In genomic region chr5:130320485-130320884, GRCm38 (mm10) we compare ENCODE assay signal across 8 mouse cellular contexts. TPM values are rescaled to one million over a fixed set of nuclear protein-coding genes. Genes with fewer than 3 reads are reported as not detected.
DNase-seq lines count a peak whose midpoint lies in the region; ATAC-seq and TF ChIP-seq lines count a peak whose summit lies in the region.

No protein-coding gene starts in this region.

- TF ChIP-seq CTCF in intestine, postnatal 0 days (IDR thresholded peaks at IDR 0.05; ENCODE audit: low read depth), result peak; percentile 58
- TF ChIP-seq CTCF in thymus, adult 2 months (IDR thresholded peaks at IDR 0.05; ENCODE audit: borderline replicate concordance, control insufficient read depth, extremely low read depth, insufficient read depth, low read length, poor library complexity), result no peak

- TF ChIP-seq POLR2A in thymus, adult 2 months (IDR thresholded peaks at IDR 0.05; ENCODE audit: control insufficient read depth, extremely low read depth, insufficient read depth, low read length, poor library complexity), result no peak

- WGBS in intestine, postnatal 0 days, result 73% methylated on average over 3 of the region's 3 CpGs
- 70% methylated on average over 3 of the region's 3 CpGs for WGBS in intestine, embryonic 16.5 days
- WGBS in limb, embryonic 10.5 days, result 88% methylated on average over 3 of the region's 3 CpGs
- 71% methylated on average over 3 of the region's 3 CpGs for WGBS in thymus, adult 2 months

- H3K9ac ChIP-seq in intestine, postnatal 0 days (ENCODE audit: low read depth, low read length), result no peak overlapping the region
- H3K9ac ChIP-seq in intestine, embryonic 16.5 days (ENCODE audit: low read depth, low read length), result no peak overlapping the region

- H3K4me3 ChIP-seq in intestine, postnatal 0 days (ENCODE audit: low read depth, low read length), result no peak overlapping the region
- H3K4me3 ChIP-seq in intestine, embryonic 16.5 days (ENCODE audit: low read length), result no peak overlapping the region
- H3K4me3 ChIP-seq in limb, embryonic 10.5 days, result no peak overlapping the region
- H3K4me3 ChIP-seq in thymus, adult 2 months (ENCODE audit: control insufficient read depth, insufficient read depth, low read length), result no peak overlapping the region

- ATAC-seq in intestine, postnatal 0 days, result no peak; the same call in 1 of the 2 replicates
- ATAC-seq in intestine, embryonic 16.5 days, result no peak

- H3K9me3 ChIP-seq in intestine, postnatal 0 days (ENCODE audit: control insufficient read depth), result 0 out of 2 replicates have a peak, but pooled peaks cover 4% of the 10 kb centered on the region
- no peaks in the 10 kb centered on the region for H3K9me3 ChIP-seq in intestine, embryonic 16.5 days (ENCODE audit: control insufficient read depth, low read length)
- 0 out of 2 replicates have a peak, but pooled peaks cover 3% of the 10 kb centered on the region for H3K9me3 ChIP-seq in limb, embryonic 10.5 days (replicated peaks)

- intact Hi-C loops in gastrocnemius, postnatal 36 days (cut with DNase I), result no loop called here

- no peak overlapping the region for H3K4me2 ChIP-seq in intestine, postnatal 0 days (replicated peaks; ENCODE audit: low read depth)
- no peak overlapping the region for H3K4me2 ChIP-seq in intestine, embryonic 16.5 days (ENCODE audit: low read depth, low read length)

- no peaks in the 10 kb centered on the region for H3K27me3 ChIP-seq in intestine, postnatal 0 days (replicated peaks; ENCODE audit: control insufficient read depth, insufficient read depth, low read length)
- no peaks in the 10 kb centered on the region for H3K27me3 ChIP-seq in intestine, embryonic 16.5 days (replicated peaks; ENCODE audit: control insufficient read depth, insufficient read depth, low read length)
- H3K27me3 ChIP-seq in limb, embryonic 10.5 days (ENCODE audit: low read depth, poor library complexity, severe bottlenecking), result no peaks in the 10 kb centered on the region
- H3K27me3 ChIP-seq in thymus, adult 2 months (ENCODE audit: control insufficient read depth, insufficient read depth, low read length), result no peaks in the 10 kb centered on the region

- DNase-seq in adipocyte (ENCODE audit: low spot score), result peak; percentile 23
- DNase-seq in embryo, embryonic 10.5 days (ENCODE audit: low spot score), result peak; percentile 49
- DNase-seq in limb, embryonic 10.5 days (ENCODE audit: low spot score), result no peak
- DNase-seq in gastrocnemius, postnatal 36 days, result no peak
- no peak for DNase-seq in thymus, adult 2 months
- DNase-seq in yolk sac, embryonic 10.5 days (ENCODE audit: low spot score), result no peak

- peaks cover 8% of the 10 kb centered on the region for H3K36me3 ChIP-seq in intestine, postnatal 0 days (ENCODE audit: control insufficient read depth, insufficient read depth)
- 0 out of 2 replicates have a peak, but pooled peaks cover 4% of the 10 kb centered on the region for H3K36me3 ChIP-seq in intestine, embryonic 16.5 days (ENCODE audit: control insufficient read depth, insufficient read depth, low read length)
- peaks cover 42% of the 10 kb centered on the region for H3K36me3 ChIP-seq in limb, embryonic 10.5 days
- no peaks in the 10 kb centered on the region for H3K36me3 ChIP-seq in thymus, adult 2 months (ENCODE audit: control insufficient read depth, insufficient read depth, low read length)

- no peak overlapping the region for H3K27ac ChIP-seq in intestine, postnatal 0 days (ENCODE audit: low read depth, low read length)
- no peak overlapping the region for H3K27ac ChIP-seq in intestine, embryonic 16.5 days (ENCODE audit: low read length)
- H3K27ac ChIP-seq in limb, embryonic 10.5 days, result 0 out of 2 replicates have a peak overlapping the region, but pooled peaks have one; percentile 25
- H3K27ac ChIP-seq in thymus, adult 2 months (ENCODE audit: control insufficient read depth, insufficient read depth, low read length), result no peak overlapping the region

- H3K4me1 ChIP-seq in intestine, postnatal 0 days (replicated peaks; ENCODE audit: control insufficient read depth, insufficient read depth, low read length), result no peaks in the 10 kb centered on the region
- H3K4me1 ChIP-seq in intestine, embryonic 16.5 days (ENCODE audit: control insufficient read depth, insufficient read depth, low read length), result no peaks in the 10 kb centered on the region
- H3K4me1 ChIP-seq in limb, embryonic 10.5 days, result peaks cover 6% of the 10 kb centered on the region; the same call in 1 of the 2 replicates
- H3K4me1 ChIP-seq in thymus, adult 2 months (replicated peaks; ENCODE audit: control insufficient read depth, insufficient read depth, low read length), result no peaks in the 10 kb centered on the region

RNA-seq across cellular contexts. Expression of gene Caln1, which starts 48.8 kb away (rescaled TPM):
- 0.14 TPM in 1 of 2 replicates, not detected in the other for polyA plus RNA-seq in intestine, postnatal 0 days (2015; fragmentation: Nextera tagmentation; extraction: Ambion mirVana)
- polyA plus RNA-seq in intestine, embryonic 16.5 days (2015; fragmentation: Nextera tagmentation; extraction: Ambion mirVana), result 0.09 and 0.27 TPM in 2 replicates
- polyA plus RNA-seq in limb, embryonic 10.5 days (2016; fragmentation: Nextera tagmentation; extraction: Ambion mirVana), result 0.13 TPM in 1 of 2 replicates, not detected in the other
- not detected for total RNA-seq in gastrocnemius, postnatal 36 days (2021)
- polyA plus RNA-seq in thymus, adult 2 months (2012; rRNA removed), result 0.01 TPM in 1 of 2 replicates, not detected in the other

Comparison
In these comparisons a context has a peak if more than half of its experiments do, and no peak if none do; other contexts are left out.
1. DNase-seq: peak in adipocyte (single experiment) and embryo, embryonic 10.5 days (single experiment); none in limb, embryonic 10.5 days (single experiment), gastrocnemius, postnatal 36 days (0 of 2), thymus, adult 2 months (single experiment) and yolk sac, embryonic 10.5 days (single experiment).